Comparison of ENCODE assay signal across 18 mouse cellular contexts in the genomic region with DNA sequence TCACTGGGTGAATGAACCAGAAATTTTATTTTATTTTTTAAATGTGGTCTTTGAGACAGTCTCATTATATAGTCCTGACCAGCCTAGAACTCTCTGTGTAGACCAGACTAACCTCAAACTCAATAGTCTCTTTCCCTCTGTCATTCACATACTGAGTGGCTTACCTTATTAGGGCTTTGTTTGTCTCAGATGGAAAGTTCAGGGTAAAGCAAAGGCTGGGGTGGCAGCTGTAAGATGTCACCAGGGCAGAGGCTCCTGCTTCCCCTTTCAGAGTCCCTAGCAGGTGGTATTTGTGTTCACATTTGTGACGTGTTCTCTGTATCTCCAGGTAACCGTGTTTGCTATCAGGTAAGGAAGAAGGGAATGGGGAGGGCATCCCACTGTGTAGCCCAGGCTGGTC. TPM values are rescaled to one million over a fixed set of nuclear protein-coding genes. Genes with fewer than 3 reads are reported as not detected.
DNase-seq lines count a peak whose midpoint lies in the region; ATAC-seq and TF ChIP-seq lines count a peak whose summit lies in the region.
"Had no signal": no experiment of that assay in that cellular context is flagged by ENCODE, and none has a peak within 500 bp of the region (broad histone marks: within the 10 kb centered on the region; RNA-seq: fewer than 3 reads in every experiment).

No protein-coding gene starts in this region.

- H3K36me3 ChIP-seq in forebrain, embryonic 11.5 days (ENCODE audit: control insufficient read depth, insufficient read depth, low read length): no peaks in the 10 kb centered on the region
- H3K36me3 ChIP-seq in forebrain, embryonic 16.5 days (ENCODE audit: control insufficient read depth, insufficient read depth): no peaks in the 10 kb centered on the region
- H3K36me3 ChIP-seq in limb, embryonic 13.5 days: no peaks in the 10 kb centered on the region
- H3K36me3 ChIP-seq in limb, embryonic 10.5 days: no peaks in the 10 kb centered on the region
- H3K36me3 ChIP-seq: G1E; liver, embryonic 13.5 days had no signal

- peak; percentile 34 for DNase-seq in forebrain, embryonic 11.5 days (ENCODE audit: low spot score)
- DNase-seq in limb, embryonic 10.5 days (ENCODE audit: low spot score): no peak
- DNase-seq in adrenal gland, adult (ENCODE audit: inconsistent age in 2 of 2, low spot score in 1 of 2): no peak
- no peak for DNase-seq in adrenal gland, adult 2 months
- DNase-seq: adrenal gland, postnatal 36 days; cerebellum, postnatal 14 days; kidney, postnatal 14 days; liver, embryonic 13.5 days; right cerebral cortex, postnatal 25 days; thymus, postnatal 14 days had no signal

- no peak overlapping the region for H3K27ac ChIP-seq in forebrain, embryonic 11.5 days (ENCODE audit: low read depth, low read length)
- no peak overlapping the region for H3K27ac ChIP-seq in forebrain, embryonic 16.5 days (ENCODE audit: low read length)
- peak overlapping the region; percentile 22; the same call in 1 of the 2 replicates for H3K27ac ChIP-seq in limb, embryonic 13.5 days
- H3K27ac ChIP-seq in limb, embryonic 10.5 days: no peak overlapping the region
- H3K27ac ChIP-seq in olfactory bulb, adult 2 months (ENCODE audit: insufficient read depth, low read depth, low read length): peak overlapping the region; percentile 29; the same call in 1 of the 2 replicates
- H3K27ac ChIP-seq: hindbrain, postnatal 0 days; liver, embryonic 13.5 days had no signal

- H3K9me3 ChIP-seq in forebrain, embryonic 11.5 days (ENCODE audit: control insufficient read depth, low read length): no peaks in the 10 kb centered on the region
- no peaks in the 10 kb centered on the region for H3K9me3 ChIP-seq in forebrain, embryonic 16.5 days (ENCODE audit: control insufficient read depth, low read length)
- no peaks in the 10 kb centered on the region for H3K9me3 ChIP-seq in limb, embryonic 13.5 days
- H3K9me3 ChIP-seq in limb, embryonic 10.5 days (replicated peaks): no peaks in the 10 kb centered on the region
- H3K9me3 ChIP-seq: G1E; liver, embryonic 13.5 days had no signal

- TF ChIP-seq CTCF in olfactory bulb, adult 2 months (IDR thresholded peaks at IDR 0.05; ENCODE audit: insufficient read depth, low read depth, low read length): no peak

- TF ChIP-seq POLR2A in olfactory bulb, adult 2 months (IDR thresholded peaks at IDR 0.05; ENCODE audit: insufficient read depth, low read depth, low read length): no peak

- H3K27me3 ChIP-seq in forebrain, embryonic 11.5 days (ENCODE audit: control insufficient read depth, insufficient read depth, low read length): no peaks in the 10 kb centered on the region
- no peaks in the 10 kb centered on the region for H3K27me3 ChIP-seq in forebrain, embryonic 16.5 days (replicated peaks; ENCODE audit: control insufficient read depth, insufficient read depth, low read length)
- H3K27me3 ChIP-seq in limb, embryonic 13.5 days: peaks cover 9% of the 10 kb centered on the region; the same call in 1 of the 2 replicates
- no peaks in the 10 kb centered on the region for H3K27me3 ChIP-seq in limb, embryonic 10.5 days (ENCODE audit: low read depth, poor library complexity, severe bottlenecking)
- H3K27me3 ChIP-seq: liver, embryonic 13.5 days had no signal

- no peak overlapping the region for H3K9ac ChIP-seq in forebrain, embryonic 11.5 days (ENCODE audit: low read length)
- no peak overlapping the region for H3K9ac ChIP-seq in forebrain, embryonic 16.5 days (replicated peaks; ENCODE audit: low read depth, low read length)
- no peak overlapping the region for H3K9ac ChIP-seq in limb, embryonic 13.5 days
- H3K9ac ChIP-seq: liver, embryonic 13.5 days had no signal

- H3K4me2 ChIP-seq in forebrain, embryonic 11.5 days (ENCODE audit: low read depth, low read length, severe bottlenecking): no peak overlapping the region
- H3K4me2 ChIP-seq in forebrain, embryonic 16.5 days (ENCODE audit: low read length): no peak overlapping the region
- no peak overlapping the region for H3K4me2 ChIP-seq in limb, embryonic 13.5 days (replicated peaks)
- H3K4me2 ChIP-seq: heart, embryonic 11.5 days; liver, embryonic 13.5 days; midbrain, embryonic 11.5 days had no signal

- no peak for ATAC-seq in forebrain, embryonic 11.5 days (replicated peaks; ENCODE audit: low FRiP score)
- no peak for ATAC-seq in forebrain, embryonic 16.5 days
- no peak for ATAC-seq in limb, embryonic 13.5 days (ENCODE audit: low FRiP score, low read depth)
- ATAC-seq in CD4-positive, CD25-positive, alpha-beta regulatory T cell, adult 4 months: peak; percentile 60
- ATAC-seq: hindbrain, postnatal 0 days had no signal

- WGBS in forebrain, embryonic 11.5 days: 57% methylated on average over 2 of the region's 2 CpGs
- 64% methylated on average over 2 of the region's 2 CpGs for WGBS in forebrain, embryonic 16.5 days
- 70% methylated on average over 2 of the region's 2 CpGs for WGBS in limb, embryonic 13.5 days
- 84% methylated on average over 2 of the region's 2 CpGs for WGBS in limb, embryonic 10.5 days
- 75% methylated on average over 2 of the region's 2 CpGs for WGBS in olfactory bulb, adult 2 months

- no peak overlapping the region for H3K4me3 ChIP-seq in forebrain, embryonic 11.5 days (ENCODE audit: low read depth, low read length)
- no peak overlapping the region for H3K4me3 ChIP-seq in forebrain, embryonic 16.5 days (replicated peaks; ENCODE audit: low read length)
- no peak overlapping the region for H3K4me3 ChIP-seq in limb, embryonic 13.5 days
- H3K4me3 ChIP-seq in limb, embryonic 10.5 days: no peak overlapping the region
- no peak overlapping the region for H3K4me3 ChIP-seq in olfactory bulb, adult 2 months (ENCODE audit: insufficient read depth, low read depth, low read length)
- H3K4me3 ChIP-seq: liver, embryonic 13.5 days had no signal

- peaks cover 4% of the 10 kb centered on the region; the same call in 1 of the 2 replicates for H3K4me1 ChIP-seq in forebrain, embryonic 11.5 days (replicated peaks; ENCODE audit: control insufficient read depth, insufficient read depth, low read length)
- peaks cover 18% of the 10 kb centered on the region for H3K4me1 ChIP-seq in forebrain, embryonic 16.5 days (replicated peaks; ENCODE audit: control insufficient read depth, insufficient read depth, low read length)
- H3K4me1 ChIP-seq in limb, embryonic 13.5 days: peaks cover 65% of the 10 kb centered on the region
- H3K4me1 ChIP-seq in limb, embryonic 10.5 days: peaks cover 58% of the 10 kb centered on the region
- peaks cover 20% of the 10 kb centered on the region for H3K4me1 ChIP-seq in olfactory bulb, adult 2 months (ENCODE audit: control insufficient read depth, insufficient read depth, low read length)

RNA-seq across cellular contexts. Expression of a gene that starts 24.7 kb away (rescaled TPM):
- polyA plus RNA-seq in forebrain, embryonic 11.5 days (2014; fragmentation: Nextera tagmentation; extraction: Ambion mirVana): 13.2 TPM in 2 replicates
- polyA plus RNA-seq in forebrain, embryonic 16.5 days (2015; fragmentation: Nextera tagmentation; extraction: Ambion mirVana): 19.4 and 21.5 TPM in 2 replicates
- polyA plus RNA-seq in limb, embryonic 13.5 days (2015; fragmentation: Nextera tagmentation; extraction: Ambion mirVana): 7.7 and 8.5 TPM in 2 replicates
- 9.2 and 10.9 TPM in 2 replicates for polyA plus RNA-seq in limb, embryonic 10.5 days (2016; fragmentation: Nextera tagmentation; extraction: Ambion mirVana)
- 10 to 100 TPM; 20.8 to 22.4 TPM for polyA plus RNA-seq in CD4-positive, CD25-positive, alpha-beta regulatory T cell, adult 4 months (2017; shearing (Covaris generic))
- polyA plus RNA-seq in olfactory bulb, adult 2 months (2012; ENCODE audit: insufficient read depth, insufficient read length, low replicate concordance, missing spikeins): not detected in 2 replicates
- total RNA-seq in adrenal gland, adult 2 months (2021): 10 to 100 TPM; 16.1 to 20.2 TPM
- 1.5 and 1.6 TPM in 2 replicates for polyA plus RNA-seq in adrenal gland, adult 2 months (2012; rRNA removed)
- polyA plus RNA-seq: G1E had no signal

Comparison
In these comparisons a context has a peak if more than half of its experiments do, and no peak if none do; other contexts are left out.
1. H3K27ac ChIP-seq: peak in limb, embryonic 13.5 days (single experiment) and olfactory bulb, adult 2 months (single experiment); none in forebrain, embryonic 11.5 days (single experiment), forebrain, embryonic 16.5 days (single experiment) and limb, embryonic 10.5 days (single experiment).